Mouse (Mus musculus): ENCODE results near the gene Itga1.

DNA sequence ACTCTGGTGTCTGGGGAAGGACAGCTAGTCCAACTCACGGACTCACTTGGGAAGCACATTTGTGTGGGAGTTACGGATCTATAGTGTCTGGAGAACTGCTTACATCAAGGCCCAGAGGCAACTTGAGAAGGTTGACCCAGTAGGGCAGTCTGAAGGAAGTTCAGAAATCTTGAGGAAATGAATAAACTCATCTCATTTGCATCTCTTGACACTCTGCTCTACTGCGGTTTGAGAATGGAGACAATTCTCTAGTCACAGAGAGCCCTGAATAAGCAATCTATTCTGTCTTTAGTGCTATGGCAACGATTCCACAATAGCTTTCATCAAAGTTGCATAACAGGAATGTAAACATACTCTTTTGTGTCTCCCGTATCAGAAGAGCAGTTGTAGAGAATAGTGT lies 4.8 kb downstream of the Itga1 start:
- TF ChIP-seq GATA1 (IDR thresholded peaks at IDR 0.05; ENCODE audit: low read length) (no peak), TAL1 (IDR thresholded peaks at IDR 0.05; ENCODE audit: low read length) (no peak)

All from erythroblast, embryonic 14.5 days (primary cell).